Mouse (Mus musculus) small intestine, adult 2 months (tissue): ENCODE results near the gene Ppp2r5c.

ENCODE experiments used
- CTCF ChIP-seq: fragments of 200-500 bp; IDR thresholded peaks from 2 replicates; pipeline ENCODE4 v1.5.1; 2012; ENCODE audit warnings: low read depth, mild to moderate bottlenecking, control low read depth, inconsistent platforms, low read length, moderate library complexity, mixed read lengths; ENCODE audit not compliant: insufficient replicate concordance, insufficient read length; ENCODE audit errors: extremely low read depth
- POLR2A ChIP-seq: fragments of 200-500 bp; IDR thresholded peaks from 2 replicates; pipeline ENCODE4 v1.6.1; 2012; ENCODE audit warnings: low read depth, mild to moderate bottlenecking, control low read depth, inconsistent platforms, low read length, moderate library complexity

GRCm38 (mm10) chr12:110447306-110447705 is 386 bp downstream of the Ppp2r5c start:
- no peak for TF ChIP-seq POLR2A
- TF ChIP-seq CTCF, result no peak
